Mouse (Mus musculus) midbrain, embryonic 10.5 days (tissue): ENCODE measurements around the gene Bex4. TPM values are rescaled to one million over a fixed set of nuclear protein-coding genes. Genes with fewer than 3 reads are reported as not detected.

Experiments used
- DNase-seq: peaks from one replicate; pipeline ENCODE4 v3.0.0-alpha.2; 2017; ENCODE audit warnings: low spot score
- H3K27ac ChIP-seq: fragments of 300-500 bp; sonication (generic); replicated peaks from 2 replicates; pipeline ENCODE4 v1.5.1; 2016; ENCODE audit warnings: mild to moderate bottlenecking
- H3K27me3 ChIP-seq: fragments of 300-500 bp; sonication (generic); 2 replicates; pipeline ENCODE4 v1.6.1; 2016; ENCODE audit warnings: low read depth, mild to moderate bottlenecking; ENCODE audit not compliant: poor library complexity, severe bottlenecking
- H3K36me3 ChIP-seq: fragments of 300-500 bp; sonication (generic); 2 replicates; pipeline ENCODE4 v1.6.1; 2016; ENCODE audit warnings: mild to moderate bottlenecking, moderate library complexity
- H3K4me1 ChIP-seq: fragments of 300-500 bp; sonication (generic); 2 replicates; pipeline ENCODE4 v1.6.1; 2016
- H3K4me3 ChIP-seq: fragments of 300-500 bp; sonication (generic); 2 replicates; pipeline ENCODE4 v1.5.1; 2016; ENCODE audit warnings: mild to moderate bottlenecking, moderate library complexity
- H3K9me3 ChIP-seq: fragments of 300-500 bp; sonication (generic); replicated peaks from 2 replicates; pipeline ENCODE4 v1.6.1; 2016; ENCODE audit warnings: mild to moderate bottlenecking
- WGBS: fragments of 180-500 bp; shearing (Covaris S2); methylation state at CpG from one replicate; pipeline ENCODE4 v1.1.7; 2016; 5-methylcytosine and 5-hydroxymethylcytosine counted together
- microRNA-seq: library from miRNA; unstranded; fragments of <30 nt; microRNA quantifications from one replicate; pipeline ENCODE4, GENCODE M21; 2017
- polyA plus RNA-seq: library from polyadenylated mRNA; unstranded; fragments of >200 nt; fragmentation: Nextera tagmentation; extraction: Ambion mirVana; gene quantifications from 2 replicates; pipeline ENCODE4 v1.2.1, GENCODE M21; 2016

Gene Bex4
- polyA plus RNA-seq, 1 experiment from 2014 or later = 106 TPM

GRCm38 (mm10) chrX:136141385-136141784, 2.6 kb downstream of the Bex4 start:
- DNase-seq = no peak
- no peaks in the 10 kb centered on the region; the same call in 1 of the 2 replicates for H3K27me3 ChIP-seq
- H3K27ac ChIP-seq = no peak overlapping the region
- H3K4me1 ChIP-seq = 0 out of 2 replicates have a peak, but pooled peaks cover 3% of the 10 kb centered on the region
- no peaks in the 10 kb centered on the region for H3K9me3 ChIP-seq
- 71% methylated on average over 5 of the region's 5 CpGs for WGBS
- H3K4me3 ChIP-seq = no peak overlapping the region
- no peaks in the 10 kb centered on the region for H3K36me3 ChIP-seq

GRCm38 (mm10) chrX:136143711-136144110, 4.9 kb downstream of the Bex4 start:
- H3K4me1 ChIP-seq = 0 out of 2 replicates have a peak, but pooled peaks cover 3% of the 10 kb centered on the region
- H3K27ac ChIP-seq = no peak overlapping the region
- no peaks in the 10 kb centered on the region for H3K9me3 ChIP-seq
- WGBS = 86% methylated on average over 2 of the region's 2 CpGs
- H3K4me3 ChIP-seq = no peak overlapping the region
- H3K36me3 ChIP-seq = no peaks in the 10 kb centered on the region
- DNase-seq = no peak
- peaks cover 3% of the 10 kb centered on the region; the same call in 1 of the 2 replicates for H3K27me3 ChIP-seq

- DNase-seq = no peak
- peaks cover 3% of the 10 kb centered on the region; the same call in 1 of the 2 replicates for H3K27me3 ChIP-seq
- H3K4me1 ChIP-seq = 0 out of 2 replicates have a peak, but pooled peaks cover 3% of the 10 kb centered on the region
- H3K9me3 ChIP-seq = no peaks in the 10 kb centered on the region
- no peak overlapping the region for H3K27ac ChIP-seq
- H3K36me3 ChIP-seq = no peaks in the 10 kb centered on the region
- WGBS = 84% methylated on average over 7 of the region's 7 CpGs
- no peak overlapping the region for H3K4me3 ChIP-seq
Measured at GRCm38 (mm10) chrX:136144195-136144594, 5.4 kb downstream of the Bex4 start.

GRCm38 (mm10) chrX:136170625-136171024, 31.8 kb downstream of the Bex4 start:
- 75% methylated on average over 10 of the region's 10 CpGs for WGBS
- Histone ChIP-seq H3K27me3 (peaks cover 54% of the 10 kb centered on the region), H3K4me3 (peak overlapping the region; percentile 65), H3K27ac (peak overlapping the region; percentile 89; the same call in 1 of the 2 replicates), H3K9me3 (no peaks in the 10 kb centered on the region), H3K4me1 (peaks cover 6% of the 10 kb centered on the region; the same call in 1 of the 2 replicates), H3K36me3 (peaks cover 10% of the 10 kb centered on the region; the same call in 1 of the 2 replicates)
- no peak for DNase-seq

- peaks cover 10% of the 10 kb centered on the region; the same call in 1 of the 2 replicates for H3K36me3 ChIP-seq
- H3K9me3 ChIP-seq = no peaks in the 10 kb centered on the region
- peak overlapping the region; percentile 89 for H3K27ac ChIP-seq
- H3K27me3 ChIP-seq = peaks cover 59% of the 10 kb centered on the region
- H3K4me1 ChIP-seq = peaks cover 6% of the 10 kb centered on the region; the same call in 1 of the 2 replicates
- peak overlapping the region; percentile 65 for H3K4me3 ChIP-seq
- DNase-seq = peak; percentile 72
- WGBS = 21% methylated on average over 24 of the region's 24 CpGs
Measured at GRCm38 (mm10) chrX:136171189-136172117, 32.7 kb downstream of the Bex4 start.

GRCm38 (mm10) chrX:136172118-136172551, 33.3 kb downstream of the Bex4 start, which contains the start of gene Tceal8:
Tceal8 (minus strand) TSS chrX:136172342.
- Histone ChIP-seq H3K27ac (peak within 1 kb of the TSS; percentile 89), H3K4me1 (peaks cover 6% of the 10 kb centered on the region; the same call in 1 of the 2 replicates), H3K4me3 (peak within 1 kb of the TSS; percentile 65), H3K27me3 (peaks cover 60% of the 10 kb centered on the region), H3K36me3 (peaks cover 10% of the 10 kb centered on the region; the same call in 1 of the 2 replicates), H3K9me3 (no peaks in the 10 kb centered on the region)
- DNase-seq = peak; percentile 79
- 21% methylated on average over 10 of the region's 10 CpGs for WGBS

- H3K4me3 ChIP-seq = peak overlapping the region; percentile 65
- no peak for DNase-seq
- WGBS = 28% methylated on average over 10 of the region's 10 CpGs
- H3K9me3 ChIP-seq = no peaks in the 10 kb centered on the region
- peaks cover 56% of the 10 kb centered on the region for H3K27me3 ChIP-seq
- H3K27ac ChIP-seq = peak overlapping the region; percentile 89
- H3K36me3 ChIP-seq = peaks cover 10% of the 10 kb centered on the region; the same call in 1 of the 2 replicates
- H3K4me1 ChIP-seq = peaks cover 6% of the 10 kb centered on the region; the same call in 1 of the 2 replicates
Measured at GRCm38 (mm10) chrX:136172786-136173185, 34.0 kb downstream of the Bex4 start.

GRCm38 (mm10) chrX:136180897-136181553, 42.2 kb downstream of the Bex4 start:
- Histone ChIP-seq H3K4me1 (peaks cover 8% of the 10 kb centered on the region), H3K27ac (peak overlapping the region; percentile 75), H3K4me3 (peak overlapping the region; percentile 21; the same call in 1 of the 2 replicates), H3K36me3 (no peaks in the 10 kb centered on the region), H3K9me3 (no peaks in the 10 kb centered on the region), H3K27me3 (peaks cover 53% of the 10 kb centered on the region)
- peak; percentile 37 for DNase-seq
- WGBS = 24% methylated on average over 11 of the region's 11 CpGs

GRCm38 (mm10) chrX:136183107-136183506, 44.3 kb downstream of the Bex4 start:
- no peaks in the 10 kb centered on the region for H3K9me3 ChIP-seq
- no peak overlapping the region for H3K4me3 ChIP-seq
- H3K27me3 ChIP-seq = peaks cover 41% of the 10 kb centered on the region
- H3K4me1 ChIP-seq = peaks cover 8% of the 10 kb centered on the region
- no peak overlapping the region for H3K27ac ChIP-seq
- H3K36me3 ChIP-seq = no peaks in the 10 kb centered on the region
- DNase-seq = no peak
- 89% methylated on average over 1 of the region's 1 CpGs for WGBS

Small RNA genes lying within 50 kb of the gene (microRNA-seq; reads per million reads assigned to microRNA genes)
- not detected for gene Mir6383

Other genes starting within 250 kb of the Bex4 start
- 117 TPM in 2 replicates for gene Arxes2, start 145.2 kb upstream of the Bex4 start, polyA plus RNA-seq
- 41.6 and 45.7 TPM in 2 replicates for gene Arxes1, start 105.6 kb upstream of the Bex4 start, polyA plus RNA-seq
- 303 and 318 TPM in 2 replicates for gene Bex2, start 70.8 kb upstream of the Bex4 start, polyA plus RNA-seq
- gene Nxf3, start 53.7 kb upstream of the Bex4 start, polyA plus RNA-seq = not detected in 2 replicates
- 178 and 192 TPM in 2 replicates for gene Tceal8, start 33.3 kb downstream of the Bex4 start, polyA plus RNA-seq
- gene Tceal5, start 64.9 kb downstream of the Bex4 start, polyA plus RNA-seq = 3.1 and 3.4 TPM in 2 replicates
- gene Tceal7, start 75.8 kb downstream of the Bex4 start, polyA plus RNA-seq = 0.70 TPM in 2 replicates
- 139 and 163 TPM in 2 replicates for gene Bex1, start 76.5 kb downstream of the Bex4 start, polyA plus RNA-seq
- gene Tceal9, start 106.1 kb downstream of the Bex4 start, polyA plus RNA-seq = 328 and 332 TPM in 2 replicates
- 627 and 636 TPM in 2 replicates for gene Bex3, start 131.3 kb downstream of the Bex4 start, polyA plus RNA-seq